Mouse (Mus musculus) ES-Bruce4 (cell line): Measurements from ENCODE around the gene Cbx7. TPM values are rescaled to one million over a fixed set of nuclear protein-coding genes. Genes with fewer than 3 reads are reported as not detected.

Experiments
- H3K27ac ChIP-seq: 2 replicates; pipeline ENCODE4 v1.5.1; 2012; ENCODE audit warnings: low read length, inconsistent platforms; ENCODE audit not compliant: insufficient read depth
- H3K27me3 ChIP-seq: 2 replicates; pipeline ENCODE4 v1.6.1; 2012; ENCODE audit warnings: mild to moderate bottlenecking, low read length, inconsistent platforms; ENCODE audit not compliant: control insufficient read depth, poor library complexity, insufficient read depth, severe bottlenecking
- H3K36me3 ChIP-seq: 2 replicates; pipeline ENCODE4 v1.6.1; 2012; ENCODE audit warnings: inconsistent platforms, mild to moderate bottlenecking, low read length, moderate library complexity; ENCODE audit not compliant: control insufficient read depth, poor library complexity, insufficient read depth, severe bottlenecking
- H3K4me1 ChIP-seq: one replicate; pipeline ENCODE4 v1.8.1; 2011; ENCODE audit warnings: low read length; ENCODE audit not compliant: control insufficient read depth, insufficient read depth
- H3K4me3 ChIP-seq: 2 replicates; pipeline ENCODE4 v1.5.1; 2011; ENCODE audit warnings: low read depth, mild to moderate bottlenecking, low read length
- H3K9ac ChIP-seq: 2 replicates; pipeline ENCODE4 v1.6.1; 2012; ENCODE audit warnings: low read depth, mild to moderate bottlenecking, inconsistent platforms; ENCODE audit not compliant: poor library complexity, severe bottlenecking
- H3K9me3 ChIP-seq: replicated peaks from 2 replicates; pipeline ENCODE4 v1.6.1; 2012; ENCODE audit warnings: mild to moderate bottlenecking, low read length, inconsistent platforms; ENCODE audit not compliant: control insufficient read depth, poor library complexity, insufficient read depth, severe bottlenecking
- CTCF ChIP-seq: IDR thresholded peaks from one replicate; pipeline ENCODE4 v1.8.1; 2011; ENCODE audit warnings: low read depth, low read length
- EP300 ChIP-seq: IDR thresholded peaks from 2 replicates; pipeline ENCODE4 v1.6.1; 2011; ENCODE audit warnings: low read depth, low read length; ENCODE audit not compliant: insufficient read depth
- POLR2A ChIP-seq: IDR thresholded peaks from one replicate; pipeline ENCODE4 v1.8.1; 2011; ENCODE audit warnings: low read length; ENCODE audit not compliant: insufficient read depth
- polyA plus RNA-seq: library from polyadenylated mRNA; stranded (reverse); fragments of >200 nt; gene quantifications from 2 replicates; pipeline ENCODE4 v1.2.4, GENCODE M21; 2011; ENCODE audit warnings: low read depth; ENCODE audit not compliant: missing spikeins, insufficient read depth, insufficient read length

Cbx7 gene
- polyA plus RNA-seq, 1 experiment = 111 TPM

GRCm38 (mm10) chr15:79873995-79874394 is 96.9 kb downstream of the Cbx7 start:
- H3K27ac ChIP-seq = peak overlapping the region; percentile 48; the same call in 1 of the 2 replicates
- H3K36me3 ChIP-seq = no peaks in the 10 kb centered on the region
- peaks cover 9% of the 10 kb centered on the region for H3K4me1 ChIP-seq
- H3K9ac ChIP-seq = no peak overlapping the region
- TF ChIP-seq CTCF (no peak), POLR2A (no peak), EP300 (no peak)
- H3K4me3 ChIP-seq = no peak overlapping the region
- H3K9me3 ChIP-seq = peaks cover 6% of the 10 kb centered on the region; the same call in 1 of the 2 replicates
- no peaks in the 10 kb centered on the region for H3K27me3 ChIP-seq

- no peak overlapping the region for H3K4me3 ChIP-seq
- H3K36me3 ChIP-seq = no peaks in the 10 kb centered on the region
- TF ChIP-seq CTCF (no peak), EP300 (no peak), POLR2A (no peak)
- 0 out of 2 replicates have a peak overlapping the region, but pooled peaks have one; percentile 48 for H3K27ac ChIP-seq
- H3K9ac ChIP-seq = no peak overlapping the region
- H3K27me3 ChIP-seq = no peaks in the 10 kb centered on the region
- peaks cover 6% of the 10 kb centered on the region; the same call in 1 of the 2 replicates for H3K9me3 ChIP-seq
- peaks cover 9% of the 10 kb centered on the region for H3K4me1 ChIP-seq
Measured at GRCm38 (mm10) chr15:79873545-79873944, 97.4 kb downstream of the Cbx7 start.

GRCm38 (mm10) chr15:79867260-79868002 is 103.5 kb downstream of the Cbx7 start:
- TF ChIP-seq CTCF = no peak
- no peak for TF ChIP-seq POLR2A
- no peak for TF ChIP-seq EP300
- H3K9ac ChIP-seq = no peak overlapping the region
- no peaks in the 10 kb centered on the region for H3K36me3 ChIP-seq
- no peaks in the 10 kb centered on the region for H3K27me3 ChIP-seq
- H3K4me1 ChIP-seq = no peaks in the 10 kb centered on the region
- H3K27ac ChIP-seq = no peak overlapping the region
- 0 out of 2 replicates have a peak, but pooled peaks cover 5% of the 10 kb centered on the region for H3K9me3 ChIP-seq
- H3K4me3 ChIP-seq = no peak overlapping the region

Other genes with a start within 250 kb of the Cbx7 start
- 7.8 and 11.7 TPM in 2 replicates for gene Sun2, start 228.6 kb downstream of the Cbx7 start, polyA plus RNA-seq
- gene Dnal4, start 193.3 kb downstream of the Cbx7 start, polyA plus RNA-seq = 15.7 and 19.9 TPM in 2 replicates
- 8.0 and 9.7 TPM in 2 replicates for gene Nptxr, start 166.4 kb downstream of the Cbx7 start, polyA plus RNA-seq
- gene Npcd, start 136.9 kb downstream of the Cbx7 start, polyA plus RNA-seq = 1.2 TPM in 1 of 2 replicates, not detected in the other
- 25.7 and 28.7 TPM in 2 replicates for gene Cbx6, start 136.4 kb downstream of the Cbx7 start, polyA plus RNA-seq
- gene Apobec3, start 79.5 kb downstream of the Cbx7 start, polyA plus RNA-seq = 98.9 and 114 TPM in 2 replicates
- 16.8 and 17.1 TPM in 2 replicates for gene Pdgfb, start 43.9 kb upstream of the Cbx7 start, polyA plus RNA-seq
- 30.7 and 32.3 TPM in 2 replicates for gene Syngr1, start 120.2 kb upstream of the Cbx7 start, polyA plus RNA-seq
- gene Rpl3, start 120.7 kb upstream of the Cbx7 start, polyA plus RNA-seq = 2,815 and 3,044 TPM in 2 replicates
- 13.5 and 15.6 TPM in 2 replicates for gene Tab1, start 162.0 kb upstream of the Cbx7 start, polyA plus RNA-seq
- gene Mgat3, start 202.6 kb upstream of the Cbx7 start, polyA plus RNA-seq = 6.2 and 6.3 TPM in 2 replicates